Mouse (Mus musculus) G1E (cell line): ENCODE measurements at regions not wholly inside any gene's neighbourhood (a gene's known extent, or its start where the extent isn't known, plus 50 kb on each side); places are given as distances from the start of the nearest gene placed in this dataset.

Experiments used
- ATAC-seq: 2 replicates; pipeline ENCODE4 v1.8.0; 2016; ENCODE audit warnings: mild to moderate bottlenecking; ENCODE audit not compliant: insufficient number of reproducible peaks, poor library complexity, low FRiP score, severe bottlenecking; ENCODE audit errors: extremely low read depth
- DNase-seq: peaks from one replicate; pipeline ENCODE4 v3.0.0; 2012; ENCODE audit warnings: low spot score
- H3K27me3 ChIP-seq: 2 replicates; pipeline ENCODE4 v1.6.1; 2012; ENCODE audit warnings: mild to moderate bottlenecking, low read length, inconsistent platforms; ENCODE audit not compliant: insufficient read depth
- H3K36me3 ChIP-seq: replicated peaks from 2 replicates; pipeline ENCODE3; 2012; ENCODE audit warnings: mild to moderate bottlenecking, inconsistent platforms
- H3K4me1 ChIP-seq: 2 replicates; pipeline ENCODE4 v1.6.1; 2012; ENCODE audit warnings: low read depth, low read length, inconsistent platforms, mixed read lengths; ENCODE audit not compliant: insufficient read depth
- H3K4me3 ChIP-seq: 2 replicates; pipeline ENCODE4 v1.5.1; 2012; ENCODE audit warnings: low read depth, mild to moderate bottlenecking, inconsistent platforms, low read length, moderate library complexity, mixed read lengths
- H3K9me3 ChIP-seq: replicated peaks from 2 replicates; pipeline ENCODE4 v1.6.1; 2012; ENCODE audit warnings: inconsistent platforms
- CTCF ChIP-seq: IDR thresholded peaks from 2 replicates; pipeline ENCODE4 v1.5.1; 2012; ENCODE audit warnings: low read depth, low read length, inconsistent platforms, mixed read lengths
- GATA1 ChIP-seq: IDR thresholded peaks from 2 replicates; pipeline ENCODE4 v1.6.1; 2012; ENCODE audit warnings: borderline replicate concordance, low read length, inconsistent platforms, mixed read lengths
- GATA2 ChIP-seq: IDR thresholded peaks from 2 replicates; pipeline ENCODE4 v1.6.1; 2012; ENCODE audit warnings: low read depth, low read length, inconsistent platforms, borderline replicate concordance
- POLR2AphosphoS5 ChIP-seq: IDR thresholded peaks from 2 replicates; pipeline ENCODE4 v1.6.1; 2012; ENCODE audit warnings: low read depth, low read length, inconsistent platforms; ENCODE audit not compliant: insufficient replicate concordance
- TAL1 ChIP-seq: conservative IDR thresholded peaks from 2 replicates; pipeline ENCODE4 v1.6.1; 2012; ENCODE audit warnings: low read depth, low read length, inconsistent platforms, mixed read lengths

GRCm38 (mm10) chr13:28651810-28652209, 301.7 kb downstream of the Sox4 start:
- no peak for ATAC-seq
- Histone ChIP-seq H3K4me1 (no peaks in the 10 kb centered on the region), H3K36me3 (no peaks in the 10 kb centered on the region), H3K9me3 (no peaks in the 10 kb centered on the region), H3K27me3 (no peaks in the 10 kb centered on the region), H3K4me3 (no peak overlapping the region)
- no peak for DNase-seq
- TF ChIP-seq TAL1 (no peak), CTCF (no peak), GATA2 (no peak), GATA1 (no peak), POLR2AphosphoS5 (no peak)

DNA sequence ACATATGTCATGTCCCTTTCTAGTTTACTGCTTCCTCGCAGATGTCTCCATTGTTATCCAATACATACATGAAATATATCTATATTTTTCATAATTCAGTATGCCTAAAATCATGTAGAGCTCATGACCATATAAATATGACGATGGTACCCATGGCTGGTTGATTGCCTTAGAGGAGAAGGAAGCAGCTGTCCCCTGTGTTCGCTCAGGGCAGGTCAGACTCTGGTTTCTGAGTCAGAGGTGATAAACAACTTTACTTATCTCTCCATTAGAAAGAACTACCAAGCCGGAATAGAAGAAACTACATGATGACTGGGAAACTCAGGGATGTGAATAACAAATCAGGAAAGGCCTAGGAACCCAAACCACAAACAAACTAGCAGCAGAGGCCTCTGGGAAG, 307.6 kb downstream of the Sox4 start:
- no peaks in the 10 kb centered on the region for H3K27me3 ChIP-seq
- DNase-seq (no peak), ATAC-seq (no peak)
- TF ChIP-seq TAL1, result no peak
- no peak for TF ChIP-seq GATA2
- TF ChIP-seq GATA1, result no peak
- no peak for TF ChIP-seq CTCF
- no peak for TF ChIP-seq POLR2AphosphoS5
- H3K4me3 ChIP-seq, result no peak overlapping the region
- H3K36me3 ChIP-seq, result no peaks in the 10 kb centered on the region
- no peaks in the 10 kb centered on the region for H3K9me3 ChIP-seq
- no peaks in the 10 kb centered on the region for H3K4me1 ChIP-seq

- TF ChIP-seq GATA2 (no peak), POLR2AphosphoS5 (no peak)
- H3K36me3 ChIP-seq, result no peaks in the 10 kb centered on the region
- no peak overlapping the region for H3K4me3 ChIP-seq
- DNase-seq, result no peak
- H3K27me3 ChIP-seq, result no peaks in the 10 kb centered on the region
- no peaks in the 10 kb centered on the region for H3K4me1 ChIP-seq
- ATAC-seq, result no peak
- no peaks in the 10 kb centered on the region for H3K9me3 ChIP-seq
These were observed 308.5 kb downstream of the Sox4 start for GRCm38 (mm10) chr13:28644846-28645574.

- no peak overlapping the region for H3K4me3 ChIP-seq
- no peaks in the 10 kb centered on the region for H3K4me1 ChIP-seq
- ATAC-seq (no peak), DNase-seq (no peak)
- no peaks in the 10 kb centered on the region for H3K36me3 ChIP-seq
- H3K9me3 ChIP-seq, result no peaks in the 10 kb centered on the region
- H3K27me3 ChIP-seq, result 0 out of 2 replicates have a peak, but pooled peaks cover 3% of the 10 kb centered on the region
- TF ChIP-seq GATA1 (no peak), CTCF (no peak), TAL1 (no peak), POLR2AphosphoS5 (no peak), GATA2 (no peak)
These were observed 312.7 kb downstream of the Sox4 start for GRCm38 (mm10) chr13:28640826-28641225.

GRCm38 (mm10) chr13:28635230-28635950, 318.1 kb downstream of the Sox4 start:
- Histone ChIP-seq H3K4me3 (no peak overlapping the region), H3K4me1 (no peaks in the 10 kb centered on the region), H3K27me3 (0 out of 2 replicates have a peak, but pooled peaks cover 3% of the 10 kb centered on the region), H3K36me3 (no peaks in the 10 kb centered on the region), H3K9me3 (no peaks in the 10 kb centered on the region)
- TF ChIP-seq POLR2AphosphoS5 (no peak), CTCF (no peak), GATA1 (no peak), GATA2 (no peak), TAL1 (no peak)
- no peak for ATAC-seq
- DNase-seq, result no peak

GRCm38 (mm10) chr13:28633541-28634041, 319.9 kb downstream of the Sox4 start:
- DNase-seq (no peak), ATAC-seq (no peak)
- no peaks in the 10 kb centered on the region for H3K36me3 ChIP-seq
- peaks cover 4% of the 10 kb centered on the region; the same call in 1 of the 2 replicates for H3K27me3 ChIP-seq
- H3K9me3 ChIP-seq, result no peaks in the 10 kb centered on the region
- no peak for TF ChIP-seq CTCF
- TF ChIP-seq TAL1, result no peak
- TF ChIP-seq GATA1, result no peak
- no peak for TF ChIP-seq POLR2AphosphoS5
- TF ChIP-seq GATA2, result no peak
- no peak overlapping the region for H3K4me3 ChIP-seq
- no peaks in the 10 kb centered on the region for H3K4me1 ChIP-seq
